Mouse (Mus musculus) lung, postnatal 4 days (tissue): ENCODE measurements around the gene Paqr6.

ENCODE experiments used
- DNase-seq, 2 experiments: peaks; one replicate each; pipeline ENCODE4 v3.0.0; 2021

Paqr6 gene

DNA sequence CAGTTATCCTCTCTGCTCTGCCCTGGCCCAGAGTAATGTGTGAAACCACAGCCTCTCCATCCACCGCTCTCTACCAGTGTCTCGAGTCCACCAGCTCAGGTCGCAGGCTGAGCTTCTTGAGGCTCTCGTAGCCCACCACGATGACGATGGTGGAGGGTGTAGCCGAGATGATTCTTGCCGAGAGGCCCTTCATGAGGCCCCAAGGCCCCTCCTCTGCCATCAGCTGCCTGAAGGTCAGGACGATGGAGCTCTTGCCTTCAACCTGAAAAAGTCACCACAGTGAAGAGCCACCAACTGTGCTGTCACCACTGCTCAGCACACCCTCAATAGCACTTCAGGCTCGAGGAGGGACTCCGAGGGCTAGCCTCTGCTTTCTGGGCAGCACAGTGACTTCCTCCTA lies 48.3 kb downstream of the Paqr6 start:
- no peak for DNase-seq

DNA sequence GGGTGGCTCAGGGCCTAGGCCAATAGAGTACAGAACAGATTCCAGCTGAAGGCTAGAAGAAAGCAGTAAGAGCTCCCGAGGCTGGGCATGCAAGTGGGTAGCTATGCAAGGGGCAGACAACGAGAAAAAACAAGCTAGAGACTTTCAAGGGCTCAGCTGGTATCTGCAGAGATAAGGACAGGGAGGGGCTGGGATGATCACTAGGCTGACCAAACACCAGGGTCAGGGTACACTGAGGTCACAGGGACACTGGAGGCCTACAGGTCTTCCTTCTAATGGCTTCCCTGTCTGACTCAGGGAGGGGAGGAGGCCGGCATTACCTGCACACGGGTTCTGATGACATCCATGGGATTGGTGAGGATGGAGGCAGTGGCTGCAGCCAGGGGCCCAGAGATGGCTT lies 51.3 kb downstream of the Paqr6 start:
- DNase-seq: no peak

DNA sequence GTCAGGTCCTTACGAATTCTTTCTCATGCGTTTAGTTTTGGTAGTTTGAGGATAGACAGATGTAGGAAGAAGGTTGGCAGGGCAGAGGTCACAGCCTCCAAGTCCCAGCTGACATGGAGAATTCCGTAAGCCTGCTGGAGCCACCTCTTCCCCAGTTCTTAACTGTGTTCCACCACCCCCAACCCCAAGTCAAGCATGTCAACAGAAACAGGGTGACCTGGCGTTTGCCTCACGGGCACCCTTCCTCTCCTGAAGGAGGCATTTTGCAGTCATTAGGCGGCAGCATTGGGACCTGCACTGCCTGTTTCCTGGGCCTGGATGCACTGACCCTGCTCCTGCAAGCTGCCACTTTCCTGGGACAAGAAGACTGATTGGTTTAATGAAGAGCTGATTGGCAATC lies 53.6 kb downstream of the Paqr6 start:
- peak in 1 of 2 experiments; percentile 24 for DNase-seq
